Mouse (Mus musculus) liver, adult 2 months (tissue): Measurements from ENCODE around the gene Chmp6.

ENCODE experiments used
- CTCF ChIP-seq: fragments of 200-500 bp; IDR thresholded peaks from 2 replicates; pipeline ENCODE4 v1.5.1; 2011; ENCODE audit warnings: low read depth, low read length, control low read depth
- POLR2A ChIP-seq: fragments of 200-500 bp; IDR thresholded peaks from 2 replicates; pipeline ENCODE4 v1.6.1; 2011; ENCODE audit warnings: low read length, control low read depth; ENCODE audit not compliant: insufficient read depth; ENCODE audit errors: extremely low read depth

- TF ChIP-seq CTCF (no peak), POLR2A (no peak)
Observed at GRCm38 (mm10) chr11:119966294-119966693, 53.1 kb downstream of the Chmp6 start.
